ENCODE assay signal across 12 mouse cellular contexts in genomic region chr9:63881261-63881563, GRCm38 (mm10).
DNase-seq lines count a peak whose midpoint lies in the region; ATAC-seq and TF ChIP-seq lines count a peak whose summit lies in the region.
"Had no signal": no experiment of that assay in that cellular context is flagged by ENCODE, and none has a peak within 500 bp of the region (broad histone marks: within the 10 kb centered on the region; RNA-seq: fewer than 3 reads in every experiment).

No protein-coding gene starts in this region.

- H3K4me2 ChIP-seq in kidney, postnatal 0 days (ENCODE audit: low read length) = peak overlapping the region; percentile 52; the same call in 1 of the 2 replicates
- H3K4me2 ChIP-seq in CH12.LX (ENCODE audit: insufficient read depth, low read depth, poor library complexity, severe bottlenecking) = no peak overlapping the region
- H3K4me2 ChIP-seq in embryonic facial prominence, embryonic 14.5 days (ENCODE audit: low read depth, low read length) = peak overlapping the region; percentile 52; the same call in 1 of the 2 replicates
- H3K4me2 ChIP-seq in liver, embryonic 13.5 days = peak overlapping the region; percentile 53

- no peaks in the 10 kb centered on the region for H3K9me3 ChIP-seq in kidney, postnatal 0 days (replicated peaks; ENCODE audit: low read length)
- peaks cover 4% of the 10 kb centered on the region for H3K9me3 ChIP-seq in CH12.LX (replicated peaks; ENCODE audit: low read length)
- no peaks in the 10 kb centered on the region for H3K9me3 ChIP-seq in embryonic facial prominence, embryonic 14.5 days (ENCODE audit: control insufficient read depth, low read length)
- no peaks in the 10 kb centered on the region for H3K9me3 ChIP-seq in liver, embryonic 13.5 days (replicated peaks)

- no peak for TF ChIP-seq RAD21 in CH12.LX (IDR thresholded peaks at IDR 0.05; ENCODE audit: low read depth, low read length)

- H3K4me1 ChIP-seq in kidney, postnatal 0 days (replicated peaks; ENCODE audit: insufficient read depth, low read length) = peaks cover 6% of the 10 kb centered on the region; the same call in 1 of the 2 replicates
- H3K4me1 ChIP-seq in CH12.LX (ENCODE audit: control insufficient read depth in 1 of 2, insufficient read depth in 2 of 2) = peaks cover 5% of the 10 kb centered on the region in 2 experiments
- H3K4me1 ChIP-seq in embryonic facial prominence, embryonic 14.5 days (ENCODE audit: control insufficient read depth, insufficient read depth, low read length) = peaks cover 29% of the 10 kb centered on the region
- peaks cover 33% of the 10 kb centered on the region for H3K4me1 ChIP-seq in liver, embryonic 13.5 days (replicated peaks)

- H3K27me3 ChIP-seq in kidney, postnatal 0 days (ENCODE audit: insufficient read depth, low read length) = no peaks in the 10 kb centered on the region
- H3K27me3 ChIP-seq in CH12.LX (replicated peaks) = no peaks in the 10 kb centered on the region
- H3K27me3 ChIP-seq in embryonic facial prominence, embryonic 14.5 days (replicated peaks; ENCODE audit: control insufficient read depth, insufficient read depth, low read length) = no peaks in the 10 kb centered on the region
- H3K27me3 ChIP-seq in liver, embryonic 13.5 days = peaks cover under 1% of the 10 kb centered on the region; the same call in 1 of the 2 replicates

- no peak for TF ChIP-seq CTCF in kidney, postnatal 0 days (IDR thresholded peaks at IDR 0.05; ENCODE audit: low read depth)
- no peak for TF ChIP-seq CTCF in CH12.LX (conservative IDR thresholded peaks at IDR 0.05 in 1 of 2, IDR thresholded peaks at IDR 0.05 in 1 of 2; ENCODE audit: low read depth in 2 of 2, low read length in 2 of 2)

- in situ Hi-C loops in CH12.LX (cut with MboI; ENCODE audit: low pct_ligation_motif_present, low pct_unique_long_range_greater_than_20kb, low sequenced_read_pairs) = no loop called here

- H3K27ac ChIP-seq in kidney, postnatal 0 days = no peak overlapping the region
- no peak overlapping the region for H3K27ac ChIP-seq in CH12.LX (ENCODE audit: insufficient read depth, low read depth)
- no peak overlapping the region for H3K27ac ChIP-seq in embryonic facial prominence, embryonic 14.5 days (replicated peaks; ENCODE audit: low read depth, low read length)
- no peak overlapping the region for H3K27ac ChIP-seq in liver, embryonic 13.5 days

- no peak overlapping the region for H3K4me3 ChIP-seq in kidney, postnatal 0 days (replicated peaks; ENCODE audit: low read depth, low read length)
- no peak overlapping the region for H3K4me3 ChIP-seq in CH12.LX (replicated peaks in 1 of 3; ENCODE audit: low read depth in 2 of 3, low read length in 2 of 3, poor library complexity in 1 of 3)
- H3K4me3 ChIP-seq in embryonic facial prominence, embryonic 14.5 days (ENCODE audit: low read depth, low read length) = no peak overlapping the region
- H3K4me3 ChIP-seq in liver, embryonic 13.5 days (replicated peaks) = no peak overlapping the region
- H3K4me3 ChIP-seq: megakaryocyte, embryonic 14.5 days had no signal

- dilution Hi-C loops in CH12.LX (cut with MboI; ENCODE audit: extremely low pct_ligation_motif_present, extremely low pct_unique_long_range_greater_than_20kb, low sequenced_read_pairs) = no loop called here

- no peak overlapping the region for H3K9ac ChIP-seq in kidney, postnatal 0 days (ENCODE audit: low read depth, low read length)
- H3K9ac ChIP-seq in CH12.LX (ENCODE audit: insufficient read depth, low read depth) = no peak overlapping the region
- H3K9ac ChIP-seq in embryonic facial prominence, embryonic 14.5 days (ENCODE audit: low read depth, low read length) = no peak overlapping the region
- H3K9ac ChIP-seq in liver, embryonic 13.5 days = no peak overlapping the region

- no peaks in the 10 kb centered on the region for H3K36me3 ChIP-seq in kidney, postnatal 0 days (ENCODE audit: insufficient read depth, low read length)
- no peaks in the 10 kb centered on the region for H3K36me3 ChIP-seq in CH12.LX (replicated peaks in 1 of 2; ENCODE audit: control insufficient read depth in 1 of 2, insufficient read depth in 1 of 2, low read length in 1 of 2)
- no peaks in the 10 kb centered on the region for H3K36me3 ChIP-seq in embryonic facial prominence, embryonic 14.5 days (ENCODE audit: control insufficient read depth, insufficient read depth, low read length)
- H3K36me3 ChIP-seq in liver, embryonic 13.5 days = no peaks in the 10 kb centered on the region

- ATAC-seq in kidney, postnatal 0 days (replicated peaks; ENCODE audit: low FRiP score, low read depth) = no peak
- no peak for ATAC-seq in embryonic facial prominence, embryonic 14.5 days (ENCODE audit: low read depth)
- no peak for ATAC-seq in liver, embryonic 13.5 days (ENCODE audit: low read depth)
- ATAC-seq: inflammation-experienced regulatory T-cells, adult 6 months had no signal

- no peak for TF ChIP-seq POLR2A in CH12.LX (IDR thresholded peaks at IDR 0.05; ENCODE audit: low read depth, low read length)

- WGBS in kidney, postnatal 0 days = 68% methylated on average over 4 of the region's 4 CpGs
- 62% methylated on average over 4 of the region's 4 CpGs for WGBS in embryonic facial prominence, embryonic 14.5 days
- 46% methylated on average over 4 of the region's 4 CpGs for WGBS in liver, embryonic 13.5 days (ENCODE audit: insufficient replicate concordance)

- no peaks in the 10 kb centered on the region for H3K79me2 ChIP-seq in CH12.LX (replicated peaks; ENCODE audit: control insufficient read depth, extremely low read depth, insufficient read depth, poor library complexity, severe bottlenecking)

- no peak for TF ChIP-seq EP300 in CH12.LX (IDR thresholded peaks at IDR 0.05; ENCODE audit: low read length)

- DNase-seq in kidney, postnatal 0 days (ENCODE audit: low spot score) = no peak
- DNase-seq in kidney, adult 8-10 months = no peak
- DNase-seq in CH12.LX (ENCODE audit: extremely low read depth) = no peak
- no peak for DNase-seq in embryonic facial prominence, embryonic 14.5 days (ENCODE audit: low spot score)
- DNase-seq in liver, embryonic 13.5 days = no peak
- DNase-seq in spleen, adult 18-20 months = no peak
- no peak for DNase-seq in kidney, postnatal 4 days
- DNase-seq in ovary, adult 18-20 months (ENCODE audit: low spot score) = no peak
- DNase-seq: adrenal gland, postnatal 14 days; gastrocnemius, postnatal 14 days had no signal

TF ChIP-seq in CH12.LX, 34 proteins besides CTCF, POLR2A, EP300 and RAD21:
- TF ChIP-seq ETS1 (conservative IDR thresholded peaks at IDR 0.05; ENCODE audit: low read depth, low read length) (no peak), CHD2 (IDR thresholded peaks at IDR 0.05; ENCODE audit: low read length) (peak; percentile 59; the same call in 1 of the 2 replicates)
